ENCODE assay signal across 8 mouse cellular contexts in the genomic region with DNA sequence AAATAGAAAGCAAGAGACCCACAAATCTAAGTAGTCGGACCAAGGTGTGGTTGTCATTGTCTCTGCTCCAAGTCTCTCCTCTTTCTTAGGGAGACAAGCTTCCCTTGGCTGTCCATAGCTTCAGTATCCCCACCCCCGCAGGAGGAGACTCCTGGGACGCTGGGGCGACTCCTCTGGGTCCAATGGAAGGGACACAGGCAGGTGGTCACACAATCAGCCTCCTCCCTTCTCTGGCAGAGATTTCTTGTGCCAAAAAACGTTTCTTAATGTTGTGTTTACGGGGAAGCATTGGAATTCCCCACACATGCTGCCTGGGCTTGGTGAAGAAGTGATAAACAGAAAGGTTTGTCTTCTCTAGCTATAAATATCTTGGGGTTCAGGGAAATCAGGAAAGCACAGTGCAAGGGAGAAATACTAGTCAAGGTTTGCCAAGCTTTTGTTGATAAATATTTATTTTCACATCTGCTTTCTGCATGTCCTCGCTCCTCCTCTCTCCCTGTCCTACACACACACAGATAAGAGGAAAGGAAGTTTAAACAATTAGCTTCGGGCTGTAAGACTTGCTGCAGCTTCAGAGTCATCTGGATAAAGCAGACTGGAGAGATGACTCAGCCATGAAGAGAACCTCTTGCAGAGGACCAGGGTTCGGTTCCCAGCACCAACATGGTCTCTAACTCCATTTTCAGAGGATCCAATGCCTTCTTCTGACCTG. TPM values are rescaled to one million over a fixed set of nuclear protein-coding genes. Genes with fewer than 3 reads are reported as not detected.
DNase-seq lines count a peak whose midpoint lies in the region; ATAC-seq and TF ChIP-seq lines count a peak whose summit lies in the region.

No protein-coding gene starts in this region.

- TF ChIP-seq EP300 in liver, postnatal 0 days (IDR thresholded peaks at IDR 0.05; ENCODE audit: low read depth) = 0 out of 2 replicates have a peak, but pooled peaks have one; percentile 33
- no peak for TF ChIP-seq EP300 in stomach, postnatal 0 days (optimal IDR thresholded peaks at IDR 0.05)

- H3K4me3 ChIP-seq in forebrain, embryonic 10.5 days = peak overlapping the region; percentile 30; the same call in 1 of the 2 replicates
- no peak overlapping the region for H3K4me3 ChIP-seq in hindbrain, embryonic 11.5 days (ENCODE audit: low read depth, low read length)
- no peak overlapping the region for H3K4me3 ChIP-seq in liver, postnatal 0 days (ENCODE audit: low read depth, low read length)
- H3K4me3 ChIP-seq in stomach, postnatal 0 days (ENCODE audit: low read depth, low read length) = no peak overlapping the region

- peak; percentile 39 to 62 for DNase-seq in adrenal gland, adult (ENCODE audit: inconsistent age in 2 of 2, low spot score in 1 of 2)
- DNase-seq in adrenal gland, adult 8-10 months = no peak
- DNase-seq in forebrain, embryonic 10.5 days (ENCODE audit: extremely low spot score, low spot score) = no peak
- DNase-seq in hindbrain, embryonic 11.5 days (ENCODE audit: low spot score) = no peak
- peak; percentile 24 for DNase-seq in liver, postnatal 0 days
- peak; percentile 28 for DNase-seq in stomach, postnatal 0 days (ENCODE audit: low spot score)
- no peak for DNase-seq in urinary bladder, postnatal 25 days (ENCODE audit: low spot score)
- DNase-seq in thymus, postnatal 0 days (ENCODE audit: low spot score) = no peak

- peaks cover 22% of the 10 kb centered on the region for H3K4me1 ChIP-seq in forebrain, embryonic 10.5 days
- H3K4me1 ChIP-seq in hindbrain, embryonic 11.5 days (replicated peaks; ENCODE audit: control insufficient read depth, insufficient read depth, low read length) = peaks cover 2% of the 10 kb centered on the region; the same call in 1 of the 2 replicates
- peaks cover 23% of the 10 kb centered on the region for H3K4me1 ChIP-seq in liver, postnatal 0 days (ENCODE audit: insufficient read depth)
- peaks cover 6% of the 10 kb centered on the region; the same call in 1 of the 2 replicates for H3K4me1 ChIP-seq in stomach, postnatal 0 days (replicated peaks; ENCODE audit: control insufficient read depth, insufficient read depth)

- ATAC-seq in hindbrain, embryonic 11.5 days (ENCODE audit: low FRiP score) = peak; percentile 13; the same call in 1 of the 2 replicates
- ATAC-seq in liver, postnatal 0 days = peak; percentile 46
- no peak for ATAC-seq in stomach, postnatal 0 days (ENCODE audit: low FRiP score, low TSS enrichment)

- H3K27ac ChIP-seq in forebrain, embryonic 10.5 days = peak overlapping the region; percentile 72
- H3K27ac ChIP-seq in hindbrain, embryonic 11.5 days (ENCODE audit: low read depth, low read length) = no peak overlapping the region
- peak overlapping the region; percentile 91 for H3K27ac ChIP-seq in liver, postnatal 0 days (ENCODE audit: low read depth)
- H3K27ac ChIP-seq in stomach, postnatal 0 days (replicated peaks) = peak overlapping the region; percentile 79

- WGBS in forebrain, embryonic 10.5 days = 42% methylated on average over 9 of the region's 9 CpGs
- WGBS in hindbrain, embryonic 11.5 days = 44% methylated on average over 9 of the region's 9 CpGs
- WGBS in liver, postnatal 0 days (ENCODE audit: insufficient replicate concordance) = 23% methylated on average over 9 of the region's 9 CpGs
- 35% methylated on average over 9 of the region's 9 CpGs for WGBS in stomach, postnatal 0 days

- peaks cover 27% of the 10 kb centered on the region for H3K27me3 ChIP-seq in forebrain, embryonic 10.5 days (ENCODE audit: poor library complexity, severe bottlenecking)
- H3K27me3 ChIP-seq in hindbrain, embryonic 11.5 days (ENCODE audit: control insufficient read depth, insufficient read depth, low read length) = no peaks in the 10 kb centered on the region
- H3K27me3 ChIP-seq in liver, postnatal 0 days (ENCODE audit: insufficient read depth, low read length) = no peaks in the 10 kb centered on the region
- H3K27me3 ChIP-seq in stomach, postnatal 0 days (ENCODE audit: control insufficient read depth, insufficient read depth, low read length) = no peaks in the 10 kb centered on the region

- H3K36me3 ChIP-seq in forebrain, embryonic 10.5 days (replicated peaks) = no peaks in the 10 kb centered on the region
- H3K36me3 ChIP-seq in hindbrain, embryonic 11.5 days (ENCODE audit: control insufficient read depth, insufficient read depth, low read length) = no peaks in the 10 kb centered on the region
- H3K36me3 ChIP-seq in liver, postnatal 0 days (replicated peaks; ENCODE audit: insufficient read depth, low read length) = no peaks in the 10 kb centered on the region
- H3K36me3 ChIP-seq in stomach, postnatal 0 days (ENCODE audit: control insufficient read depth, insufficient read depth, low read length) = no peaks in the 10 kb centered on the region

- 0 out of 2 replicates have a peak, but pooled peaks cover 7% of the 10 kb centered on the region for H3K9me3 ChIP-seq in forebrain, embryonic 10.5 days
- no peaks in the 10 kb centered on the region for H3K9me3 ChIP-seq in hindbrain, embryonic 11.5 days (ENCODE audit: control insufficient read depth, low read length)
- no peaks in the 10 kb centered on the region; the same call in 1 of the 2 replicates for H3K9me3 ChIP-seq in liver, postnatal 0 days (ENCODE audit: low read length)
- no peaks in the 10 kb centered on the region for H3K9me3 ChIP-seq in stomach, postnatal 0 days (ENCODE audit: control insufficient read depth, low read length)

- no peak overlapping the region for H3K9ac ChIP-seq in hindbrain, embryonic 11.5 days (ENCODE audit: low read depth, low read length)
- 0 out of 2 replicates have a peak overlapping the region, but pooled peaks have one; percentile 18 for H3K9ac ChIP-seq in liver, postnatal 0 days (replicated peaks)
- 0 out of 2 replicates have a peak overlapping the region, but pooled peaks have one; percentile 23 for H3K9ac ChIP-seq in stomach, postnatal 0 days (ENCODE audit: low read length)

- TF ChIP-seq CTCF in liver, postnatal 0 days (IDR thresholded peaks at IDR 0.05; ENCODE audit: low read depth) = no peak
- no peak for TF ChIP-seq CTCF in stomach, postnatal 0 days (IDR thresholded peaks at IDR 0.05; ENCODE audit: low read depth)

- peak overlapping the region; percentile 15; the same call in 1 of the 2 replicates for H3K4me2 ChIP-seq in hindbrain, embryonic 11.5 days (replicated peaks; ENCODE audit: low read depth, low read length)
- peak overlapping the region; percentile 49 for H3K4me2 ChIP-seq in liver, postnatal 0 days (ENCODE audit: low read depth, low read length)
- peak overlapping the region; percentile 35 for H3K4me2 ChIP-seq in stomach, postnatal 0 days (replicated peaks; ENCODE audit: low read depth)

RNA-seq across cellular contexts. Expression of a gene that starts 34.5 kb away (rescaled TPM):
- total RNA-seq in adrenal gland, adult 8-10 months (2022) = 1 to 10 TPM in 2 of 4 experiments, under 1 TPM in 2; 0.12 to 9.2 (median 4.2) TPM
- 2.4 and 3.5 TPM in 2 replicates for polyA plus RNA-seq in forebrain, embryonic 10.5 days (2016; fragmentation: Nextera tagmentation; extraction: Ambion mirVana)
- polyA plus RNA-seq in hindbrain, embryonic 11.5 days (2014; fragmentation: Nextera tagmentation; extraction: Ambion mirVana) = 2.9 and 3.0 TPM in 2 replicates
- polyA plus RNA-seq in liver, postnatal 0 days (2015; fragmentation: Nextera tagmentation; extraction: Ambion mirVana) = 3.0 and 4.1 TPM in 2 replicates
- polyA plus RNA-seq in stomach, postnatal 0 days (2015; fragmentation: Nextera tagmentation; extraction: Ambion mirVana) = 4.9 and 5.7 TPM in 2 replicates
- 6.0 and 6.1 TPM in 2 replicates for polyA plus RNA-seq in thymus, postnatal 0 days (2015; fragmentation: Nextera tagmentation; extraction: Ambion mirVana)

Comparison
In these comparisons a context has a peak if more than half of its experiments do, and no peak if none do; other contexts are left out.
1. DNase-seq: peak in adrenal gland, adult (2 of 2), liver, postnatal 0 days (single experiment) and stomach, postnatal 0 days (single experiment); none in adrenal gland, adult 8-10 months (single experiment), forebrain, embryonic 10.5 days (single experiment), hindbrain, embryonic 11.5 days (single experiment), urinary bladder, postnatal 25 days (single experiment) and thymus, postnatal 0 days (single experiment).
2. Peak in every context shown above with its lines, with median percentiles within 50 percentile points of each other: H3K4me2 ChIP-seq.